Mouse (Mus musculus) cerebellum, postnatal 25 days (tissue): ENCODE measurements at regions not wholly inside any gene's neighbourhood (a gene's known extent, or its start where the extent isn't known, plus 50 kb on each side); places are given as distances from the start of the nearest gene placed in this dataset.

ENCODE experiments used
- DNase-seq, 2 experiments: peaks; one replicate each; pipeline ENCODE4 v3.0.0; 2021; ENCODE audit warnings: mixed read lengths in 2 of 2

GRCm38 (mm10) chr13:100990646-100991045 lies 157.4 kb upstream of the Slc30a5 start:
- DNase-seq: peak in 1 of 2 experiments; percentile 12

GRCm38 (mm10) chr13:100988671-100989531 lies 155.7 kb upstream of the Slc30a5 start:
- no peak for DNase-seq

GRCm38 (mm10) chr13:100988116-100988515 lies 154.9 kb upstream of the Slc30a5 start:
- no peak for DNase-seq

- no peak for DNase-seq
Measured at GRCm38 (mm10) chr13:100975741-100976140, 142.5 kb upstream of the Slc30a5 start.

- DNase-seq: no peak
Measured at GRCm38 (mm10) chr13:100971080-100972017, 138.1 kb upstream of the Slc30a5 start.

- peak in 1 of 2 experiments; percentile 17 for DNase-seq
Measured at GRCm38 (mm10) chr13:100962811-100963540, 129.7 kb upstream of the Slc30a5 start.

GRCm38 (mm10) chr13:100954598-100955251 lies 121.5 kb upstream of the Slc30a5 start:
- peak in 1 of 2 experiments; percentile 15 for DNase-seq

GRCm38 (mm10) chr13:100954106-100954505 lies 120.9 kb upstream of the Slc30a5 start:
- DNase-seq: no peak

DNA sequence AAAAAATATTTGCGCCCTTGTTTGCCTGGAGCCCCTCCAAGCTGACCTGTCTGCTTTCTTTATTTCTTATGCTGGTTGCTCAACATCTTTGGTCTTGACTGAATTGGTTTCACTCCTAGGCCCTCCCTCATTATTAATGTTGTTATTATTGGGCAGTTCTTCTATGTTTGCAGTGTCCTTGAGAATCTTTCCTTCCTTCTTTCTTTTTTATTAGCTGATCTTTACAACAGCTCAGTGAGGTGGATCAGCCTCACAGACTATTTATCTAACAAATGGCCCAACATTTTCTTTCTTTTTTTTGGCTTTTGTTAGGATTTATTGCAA lies 117.9 kb upstream of the Slc30a5 start:
- DNase-seq: no peak

DNA sequence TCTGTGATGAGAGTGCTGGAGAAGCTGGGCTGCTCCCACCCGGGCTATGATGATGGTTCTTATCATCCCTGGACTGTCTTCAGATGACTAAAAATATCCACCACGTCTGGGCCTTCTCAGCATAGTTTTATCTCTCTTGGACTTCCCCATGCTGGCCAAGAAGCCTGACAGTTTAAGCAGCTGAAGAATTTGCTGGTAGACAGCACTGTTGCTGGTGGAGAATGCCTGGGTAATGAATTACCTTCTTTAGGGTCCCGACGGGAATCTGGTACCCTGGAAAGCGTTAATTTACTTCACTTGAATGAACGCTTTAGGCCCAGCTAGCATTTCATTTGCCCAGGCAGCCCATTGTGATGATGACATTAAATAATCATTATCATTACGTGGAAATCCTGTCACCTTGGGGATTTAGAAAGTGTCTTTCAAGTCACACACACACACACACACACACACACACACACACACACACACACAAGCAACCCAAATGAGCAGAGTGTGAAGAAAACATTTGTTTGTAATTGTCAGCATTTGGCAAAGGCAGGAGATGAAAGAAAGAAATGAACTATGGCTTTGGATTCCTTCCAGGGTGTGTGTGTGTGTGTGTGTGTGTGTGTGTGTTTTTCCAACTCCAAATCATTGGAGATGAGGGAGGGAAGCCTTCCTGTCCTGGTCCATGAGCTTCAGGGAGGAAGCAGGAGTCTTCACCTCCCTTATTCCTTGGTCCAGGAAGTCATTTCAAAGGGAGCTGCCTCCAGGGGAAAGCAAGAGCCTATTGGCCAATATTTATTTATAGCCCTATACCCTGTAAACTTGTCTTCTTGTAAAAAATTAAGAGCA lies 117.3 kb upstream of the Slc30a5 start:
- DNase-seq: no peak

GRCm38 (mm10) chr13:100943206-100943848 lies 110.1 kb upstream of the Slc30a5 start:
- DNase-seq: no peak

DNA sequence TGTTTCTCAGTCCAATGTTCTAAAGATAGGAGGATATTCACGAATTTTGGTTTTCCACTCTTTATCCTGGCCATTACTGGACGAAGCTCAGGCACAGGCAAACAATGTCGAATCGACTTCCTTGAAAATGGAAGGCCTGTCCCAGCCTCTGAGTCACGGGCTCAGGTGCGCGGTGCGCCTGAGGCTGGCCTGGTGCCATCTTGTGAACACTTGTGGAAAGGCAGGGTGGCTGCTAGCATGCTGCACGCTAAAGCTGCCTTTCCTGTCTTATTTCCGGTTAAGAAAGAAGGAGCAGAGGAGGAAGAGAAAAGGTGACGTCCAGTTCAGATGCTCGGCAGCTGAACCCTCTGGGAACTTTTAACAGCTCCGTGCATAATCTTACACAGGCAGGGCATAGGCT lies 107.6 kb upstream of the Slc30a5 start:
- peak; percentile 17 to 46 for DNase-seq

DNA sequence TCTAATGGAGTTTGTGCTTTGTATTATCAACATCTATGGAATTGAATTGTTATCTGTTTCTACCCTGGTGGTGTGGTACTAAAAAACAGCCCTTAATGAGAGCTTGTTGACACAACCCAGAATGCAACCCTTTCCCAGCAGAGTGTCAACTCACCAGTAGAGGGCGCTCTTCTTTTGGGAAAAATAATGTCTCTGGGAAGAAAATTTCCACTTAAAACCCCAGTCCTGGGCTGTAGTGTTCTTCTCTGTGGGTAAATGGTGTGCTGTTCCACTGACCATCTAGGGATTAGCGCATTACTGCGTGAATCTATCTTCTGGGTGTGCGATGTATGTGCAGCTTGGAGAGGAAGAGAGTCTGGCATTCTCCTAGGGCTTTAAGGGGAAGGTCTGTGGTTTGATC lies 106.5 kb upstream of the Slc30a5 start:
- DNase-seq: peak; percentile 66 to 74

DNA sequence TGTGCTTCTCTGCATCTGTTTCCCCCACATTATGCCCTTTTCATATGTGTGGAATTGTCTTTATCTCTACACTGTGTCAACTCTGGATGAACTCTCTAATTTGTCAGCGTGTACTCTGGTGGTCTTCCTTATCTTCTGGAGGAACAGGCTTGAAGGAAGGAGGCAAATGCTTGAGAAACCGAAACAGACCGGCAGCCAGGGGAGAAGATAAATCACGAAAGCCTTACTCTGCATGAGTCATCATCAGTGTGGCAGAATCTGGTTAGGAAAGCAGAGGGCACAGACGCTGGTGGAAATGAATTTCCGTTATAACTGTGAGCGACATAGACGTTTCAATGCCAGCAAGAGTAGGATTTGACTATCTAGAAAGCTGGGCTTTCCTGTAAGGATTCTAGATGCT lies 100.0 kb upstream of the Slc30a5 start:
- DNase-seq: no peak

- DNase-seq: no peak
Measured at GRCm38 (mm10) chr13:100899566-100899965, 66.3 kb upstream of the Slc30a5 start.

DNA sequence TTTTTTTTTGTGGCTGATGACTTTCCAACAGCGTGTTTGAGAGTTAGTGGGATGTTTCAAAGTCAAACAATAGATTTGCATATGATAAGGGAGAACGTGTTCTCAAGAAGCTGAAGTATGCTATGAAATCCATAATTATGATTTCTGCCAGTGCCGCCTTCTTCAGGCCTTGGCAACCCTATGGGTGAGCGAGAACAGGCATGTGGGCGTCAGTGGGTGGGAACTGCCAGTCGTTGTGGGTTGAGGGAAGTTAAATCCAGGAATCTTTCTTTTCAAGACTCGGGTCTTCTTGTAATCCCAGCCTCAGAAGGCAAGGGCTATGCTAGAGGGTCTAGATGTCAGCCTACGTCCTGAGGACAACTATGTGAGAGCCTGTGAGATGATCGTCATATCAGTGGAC lies 60.6 kb upstream of the Slc30a5 start:
- DNase-seq: no peak

- DNase-seq: no peak
Measured at GRCm38 (mm10) chr13:100893096-100893495, 59.9 kb upstream of the Slc30a5 start.

GRCm38 (mm10) chr13:100892647-100893071 lies 59.4 kb upstream of the Slc30a5 start:
- no peak for DNase-seq

GRCm38 (mm10) chr13:100892204-100892603 lies 59.0 kb upstream of the Slc30a5 start:
- DNase-seq: peak; percentile 83 to 88

DNA sequence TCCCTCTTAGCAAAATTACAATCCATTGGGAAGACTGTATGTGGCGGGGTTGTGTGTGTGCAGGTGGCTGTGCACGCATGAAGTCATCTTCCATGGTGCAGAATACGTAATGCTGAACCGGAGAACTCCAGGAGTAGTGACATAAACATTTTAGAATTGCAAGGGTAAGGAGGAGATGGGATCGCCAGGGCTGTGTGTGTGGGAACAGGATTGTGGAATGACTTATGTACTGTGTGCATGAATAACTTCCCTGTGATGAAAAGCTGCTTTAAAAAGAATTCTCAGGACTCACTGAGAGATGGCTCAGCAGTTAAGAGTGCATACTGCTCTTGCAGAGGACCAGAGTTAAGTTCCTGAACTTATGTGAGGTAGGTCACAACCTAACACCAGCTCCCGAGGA lies 57.2 kb upstream of the Slc30a5 start:
- DNase-seq: no peak

DNA sequence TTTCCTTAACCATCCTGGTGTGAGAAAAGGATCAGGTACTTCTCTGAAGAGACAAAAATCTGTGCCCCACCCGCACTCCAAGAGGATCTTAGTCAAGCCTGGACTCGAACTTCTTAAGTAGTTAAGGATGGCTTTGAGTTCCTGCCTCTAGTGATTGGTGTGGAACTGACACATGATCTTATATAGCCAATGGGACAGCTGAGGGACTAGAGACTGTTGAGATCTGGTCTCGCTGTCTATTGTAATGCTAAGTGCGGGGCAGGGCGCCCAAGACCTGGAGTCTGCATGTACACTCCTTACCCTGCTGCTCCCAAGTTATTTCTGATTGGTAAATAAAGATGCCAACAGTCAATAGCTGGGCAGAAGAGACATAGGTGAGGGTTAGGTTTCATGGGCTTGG lies 55.3 kb upstream of the Slc30a5 start:
- no peak for DNase-seq
